Comparison of ENCODE assay signal across 16 mouse cellular contexts in genomic region chr17:47543051-47543650, GRCm38 (mm10). TPM values are rescaled to one million over a fixed set of nuclear protein-coding genes. Genes with fewer than 3 reads are reported as not detected.
A peak's percentile ranks its signal among the peaks of the same experiment; 100 is the strongest.
DNase-seq lines count a peak whose midpoint lies in the region; ATAC-seq and TF ChIP-seq lines count a peak whose summit lies in the region.
"Had no signal": no experiment of that assay in that cellular context is flagged by ENCODE, and none has a peak within 500 bp of the region (broad histone marks: within the 10 kb centered on the region; RNA-seq: fewer than 3 reads in every experiment).

No protein-coding gene starts in this region.

- H3K9ac ChIP-seq in liver, embryonic 15.5 days = no peak overlapping the region
- H3K9ac ChIP-seq in forebrain, embryonic 14.5 days (ENCODE audit: low read length) = no peak overlapping the region
- H3K9ac ChIP-seq: heart, embryonic 13.5 days; hindbrain, embryonic 14.5 days; limb, embryonic 15.5 days; midbrain, embryonic 15.5 days; stomach, embryonic 15.5 days had no signal

- H3K9me3 ChIP-seq in liver, embryonic 15.5 days (replicated peaks) = no peaks in the 10 kb centered on the region
- no peaks in the 10 kb centered on the region for H3K9me3 ChIP-seq in forebrain, embryonic 14.5 days (replicated peaks; ENCODE audit: control insufficient read depth, low read length)
- H3K9me3 ChIP-seq: heart, embryonic 13.5 days; limb, embryonic 15.5 days; midbrain, embryonic 15.5 days; stomach, embryonic 15.5 days had no signal

- H3K4me2 ChIP-seq in liver, embryonic 15.5 days = no peak overlapping the region
- no peak overlapping the region for H3K4me2 ChIP-seq in forebrain, embryonic 14.5 days (ENCODE audit: low read length)
- H3K4me2 ChIP-seq: heart, embryonic 13.5 days; hindbrain, embryonic 14.5 days; limb, embryonic 15.5 days; midbrain, embryonic 15.5 days; stomach, embryonic 15.5 days had no signal

- ATAC-seq in CD4-positive, CD25-positive, alpha-beta regulatory T cell, adult 4 months = peak; percentile 59
- 0 out of 2 replicates have a peak, but pooled peaks have one; percentile 20 for ATAC-seq in liver, embryonic 15.5 days (ENCODE audit: insufficient read depth)
- peak; percentile 62 for ATAC-seq in megakaryocyte, adult 5-6 weeks (ENCODE audit: poor library complexity, severe bottlenecking)
- no peak for ATAC-seq in forebrain, embryonic 14.5 days
- ATAC-seq: midbrain, embryonic 15.5 days had no signal

- TF ChIP-seq CTCF in left cerebral cortex, adult 2 months (IDR thresholded peaks at IDR 0.05) = no peak

- H3K27me3 ChIP-seq in liver, embryonic 15.5 days = no peaks in the 10 kb centered on the region
- H3K27me3 ChIP-seq in forebrain, embryonic 14.5 days (replicated peaks; ENCODE audit: control insufficient read depth, insufficient read depth, low read length) = no peaks in the 10 kb centered on the region
- H3K27me3 ChIP-seq: heart, embryonic 13.5 days; limb, embryonic 15.5 days; midbrain, embryonic 15.5 days; stomach, embryonic 15.5 days had no signal

- intact Hi-C loops in left cerebral cortex, adult 2 months (cut with DNase I) = loop anchor here (5.0 kb wide), 1 partner anchor 49 kb away; no protein-coding TSS in a partner anchor

- DNase-seq in adrenal gland, adult (ENCODE audit: inconsistent age in 2 of 2, low spot score in 1 of 2) = peak; percentile 48 to 69
- no peak for DNase-seq in adrenal gland, adult 2 months
- DNase-seq in left cerebral cortex, adult 2 months (ENCODE audit: extremely low spot score in 1 of 2, low spot score in 2 of 2) = no peak
- no peak for DNase-seq in layer of hippocampus, adult 18-20 months (ENCODE audit: low spot score in 2 of 2)
- no peak for DNase-seq in forebrain, embryonic 14.5 days (ENCODE audit: low spot score)
- DNase-seq: adrenal gland, adult 8-10 months; right cerebral cortex, postnatal 25 days had no signal

- H3K27ac ChIP-seq in liver, embryonic 15.5 days (replicated peaks) = peak overlapping the region; percentile 66
- H3K27ac ChIP-seq in left cerebral cortex, adult 2 months = no peak overlapping the region
- H3K27ac ChIP-seq in forebrain, embryonic 14.5 days (ENCODE audit: low read depth, low read length) = no peak overlapping the region
- H3K27ac ChIP-seq: heart, embryonic 13.5 days; hindbrain, embryonic 14.5 days; limb, embryonic 15.5 days; midbrain, embryonic 15.5 days; stomach, embryonic 15.5 days had no signal

- no peaks in the 10 kb centered on the region for H3K36me3 ChIP-seq in liver, embryonic 15.5 days (replicated peaks)
- no peaks in the 10 kb centered on the region for H3K36me3 ChIP-seq in forebrain, embryonic 14.5 days (ENCODE audit: control insufficient read depth, insufficient read depth, low read length)
- H3K36me3 ChIP-seq: heart, embryonic 13.5 days; limb, embryonic 15.5 days; midbrain, embryonic 15.5 days; stomach, embryonic 15.5 days had no signal

- H3K4me1 ChIP-seq in liver, embryonic 15.5 days (replicated peaks) = peaks cover 52% of the 10 kb centered on the region
- H3K4me1 ChIP-seq in forebrain, embryonic 14.5 days (ENCODE audit: control insufficient read depth, insufficient read depth, low read length) = no peaks in the 10 kb centered on the region
- H3K4me1 ChIP-seq: midbrain, embryonic 15.5 days had no signal

- no peak overlapping the region for H3K4me3 ChIP-seq in liver, embryonic 15.5 days (replicated peaks)
- no peak overlapping the region for H3K4me3 ChIP-seq in left cerebral cortex, adult 2 months
- no peak overlapping the region for H3K4me3 ChIP-seq in forebrain, embryonic 14.5 days (ENCODE audit: low read depth, low read length)
- H3K4me3 ChIP-seq: erythroblast, embryonic 14.5 days; heart, embryonic 13.5 days; limb, embryonic 15.5 days; midbrain, embryonic 15.5 days; stomach, embryonic 15.5 days had no signal

- 57% methylated on average over 7 of the region's 7 CpGs for WGBS in liver, embryonic 15.5 days (ENCODE audit: insufficient replicate concordance)
- WGBS in forebrain, embryonic 14.5 days = 82% methylated on average over 7 of the region's 7 CpGs

RNA-seq across cellular contexts. Expression of gene Ccnd3, which starts 38.3 kb away (rescaled TPM):
- total RNA-seq in adrenal gland, adult 2 months (2021) = 100 to 1,000 TPM; 326 to 471 TPM
- polyA plus RNA-seq in adrenal gland, adult 2 months (2012; rRNA removed) = 1,307 and 1,375 TPM in 2 replicates
- polyA plus RNA-seq in CD4-positive, CD25-positive, alpha-beta regulatory T cell, adult 4 months (2017; shearing (Covaris generic)) = 100 to 1,000 TPM; 149 to 151 TPM
- polyA plus RNA-seq in liver, embryonic 15.5 days (2015; fragmentation: Nextera tagmentation; extraction: Ambion mirVana) = 422 and 473 TPM in 2 replicates
- 315 and 324 TPM in 2 replicates for total RNA-seq in megakaryocyte, adult 5-6 weeks (2015)
- total RNA-seq in megakaryocyte, adult 5-6 weeks (2017) = 155 and 184 TPM in 2 replicates
- total RNA-seq in left cerebral cortex, adult 2 months (2021) = 10 to 100 TPM; 38.2 to 38.4 TPM
- 10 to 100 TPM; 43.4 to 43.6 TPM for total RNA-seq in layer of hippocampus, adult 18-20 months (2021)
- 60.6 and 67.2 TPM in 2 replicates for polyA plus RNA-seq in forebrain, embryonic 14.5 days (2014; fragmentation: Nextera tagmentation; extraction: Ambion mirVana)

RNA-seq across cellular contexts. Expression of gene Taf8, which starts 41.1 kb away (rescaled TPM):
- total RNA-seq in adrenal gland, adult 2 months (2021) = 10 to 100 TPM; 19.5 to 19.8 TPM
- polyA plus RNA-seq in adrenal gland, adult 2 months (2012; rRNA removed) = 12.5 and 15.6 TPM in 2 replicates
- polyA plus RNA-seq in CD4-positive, CD25-positive, alpha-beta regulatory T cell, adult 4 months (2017; shearing (Covaris generic)) = 10 to 100 TPM; 61.1 to 95.4 TPM
- polyA plus RNA-seq in liver, embryonic 15.5 days (2015; fragmentation: Nextera tagmentation; extraction: Ambion mirVana) = 14.7 and 15.2 TPM in 2 replicates
- total RNA-seq in megakaryocyte, adult 5-6 weeks (2015) = 16.3 and 19.3 TPM in 2 replicates
- total RNA-seq in megakaryocyte, adult 5-6 weeks (2017) = 44.0 and 57.5 TPM in 2 replicates
- 10 to 100 TPM; 17.3 to 22.0 TPM for total RNA-seq in left cerebral cortex, adult 2 months (2021)
- 10 to 100 TPM; 19.1 to 23.9 TPM for total RNA-seq in layer of hippocampus, adult 18-20 months (2021)
- 24.0 and 25.9 TPM in 2 replicates for polyA plus RNA-seq in forebrain, embryonic 14.5 days (2014; fragmentation: Nextera tagmentation; extraction: Ambion mirVana)

Comparison
In these comparisons a context has a peak if more than half of its experiments do, and no peak if none do; other contexts are left out.
1. DNase-seq: peak in adrenal gland, adult (2 of 2); none in adrenal gland, adult 2 months (single experiment), left cerebral cortex, adult 2 months (0 of 2), layer of hippocampus, adult 18-20 months (0 of 2) and forebrain, embryonic 14.5 days (single experiment).